Mouse (Mus musculus) adipose tissue, adult 10 weeks (tissue): ENCODE measurements around the gene Plb1. TPM values are rescaled to one million over a fixed set of nuclear protein-coding genes. Genes with fewer than 3 reads are reported as not detected.

ENCODE experiments used
- polyA plus RNA-seq: library from polyadenylated mRNA; stranded (reverse); fragments of 350-450 nt; fragmentation: Illumina TruSeq; extraction: RNeasy Lipid Tissue Mini Kit (QIAGEN cat#74804); gene quantifications from one replicate; pipeline ENCODE4 v1.2.3, GENCODE M21; 2014; ENCODE audit warnings: low read depth, low replicate concordance

Plb1 gene
- polyA plus RNA-seq = 2.8 TPM

DNA sequence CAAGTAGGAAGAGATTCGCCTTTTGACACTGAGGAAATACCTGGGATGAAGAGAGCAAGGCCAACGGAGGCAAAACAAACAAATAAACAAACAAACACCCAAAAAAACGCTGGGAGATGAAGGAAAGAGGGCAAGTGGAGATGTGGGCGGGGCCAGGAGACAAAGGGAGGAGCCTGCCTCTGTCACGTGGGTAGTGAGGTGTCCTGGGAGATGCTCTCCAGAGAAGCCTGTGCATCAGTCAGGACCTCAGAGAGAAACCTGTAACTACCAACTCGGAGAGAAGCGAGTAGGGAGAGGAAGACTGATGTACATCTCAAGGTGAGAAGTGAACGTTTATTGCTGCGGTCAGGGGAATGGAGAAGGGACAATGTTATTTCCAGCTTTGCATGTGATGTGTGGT is at the start of gene Plb1:
Plb1 (plus strand) TSS at position 235 of the 400 bp plus-strand sequence.

Other genes starting within 250 kb of the Plb1 start
- 17.5 TPM for gene Fosl2, start 96.9 kb upstream of the Plb1 start, polyA plus RNA-seq
- 86.9 TPM for gene Ppp1cb, start 226.1 kb downstream of the Plb1 start, polyA plus RNA-seq